Mouse (Mus musculus): Measurements from ENCODE around the gene Herc6. TPM values are rescaled to one million over a fixed set of nuclear protein-coding genes. Genes with fewer than 3 reads are reported as not detected.

The Herc6 gene
- total RNA-seq, 2 experiments from 2014 or later, result 0.55 to 0.73 TPM

DNA sequence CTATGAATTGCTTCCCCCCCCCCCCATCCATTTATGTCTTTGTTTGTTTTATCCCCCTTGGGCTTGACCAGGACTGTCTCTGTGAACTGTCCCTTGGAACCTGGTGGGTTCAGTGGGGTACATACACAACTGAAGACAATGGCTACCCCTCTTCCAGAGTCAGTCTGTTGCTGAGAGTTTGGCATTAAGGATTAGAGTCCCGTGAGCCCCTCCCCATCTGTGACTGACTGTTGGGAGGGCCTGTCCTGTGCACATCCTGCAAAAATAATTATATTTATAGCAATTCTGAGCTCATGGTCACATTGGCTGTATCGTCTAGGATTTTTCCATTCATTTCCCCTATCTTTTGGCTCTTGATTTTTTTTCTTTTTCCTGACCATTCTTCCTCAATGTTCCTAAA, 122.9 kb downstream of the Herc6 start:
- DNase-seq, result no peak
- intact Hi-C loops (cut with DNase I; ENCODE audit: low total_unique reads), result no loop called here

DNA sequence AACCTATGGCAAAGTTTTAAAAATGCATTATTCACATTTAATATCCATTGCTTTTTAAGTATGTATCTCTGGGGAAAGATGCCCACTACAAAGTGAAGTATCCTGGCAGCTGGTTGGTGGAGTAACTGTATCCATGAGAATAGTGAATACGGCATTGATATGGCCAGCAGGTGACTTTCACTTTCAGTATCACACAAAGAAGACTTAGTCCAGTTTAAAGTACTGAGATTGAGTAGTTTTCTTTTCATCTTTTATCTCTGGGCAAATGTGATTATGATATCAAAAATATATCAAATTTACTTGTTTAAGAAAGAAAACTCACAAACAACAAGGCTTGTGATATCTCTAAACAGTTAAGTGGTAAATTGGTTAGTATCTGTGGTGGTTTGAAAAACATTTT, 125.9 kb downstream of the Herc6 start:
- no peak for DNase-seq

DNA sequence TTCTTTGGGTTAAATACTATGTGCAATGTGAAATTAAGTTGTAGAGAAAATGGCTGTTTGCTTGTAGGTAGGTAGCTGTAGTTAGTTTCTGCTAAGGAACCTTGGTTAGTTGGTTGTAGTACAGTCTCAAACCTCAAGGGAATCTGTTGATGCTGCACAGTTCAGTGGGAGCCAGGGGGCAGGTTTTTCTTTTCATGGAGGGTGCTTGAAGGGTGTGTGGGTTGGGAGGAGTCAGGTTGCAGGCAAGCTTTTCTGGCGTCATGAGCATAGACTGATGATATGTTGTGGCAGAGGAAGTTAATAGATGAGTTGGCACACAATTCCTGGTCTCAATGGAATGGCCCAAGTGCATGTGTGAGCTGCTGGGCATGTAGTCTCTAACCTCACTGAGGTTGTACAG, 130.9 kb downstream of the Herc6 start:
- intact Hi-C loops (cut with DNase I; ENCODE audit: low total_unique reads), result no loop called here
- DNase-seq, result no peak

More for the DNA sequence above, 125.9 kb downstream of the Herc6 start:
- intact Hi-C loops (cut with DNase I; ENCODE audit: low total_unique reads), result no loop called here

Other genes starting within 250 kb of the Herc6 start
- gene Vmn1r17, start 217.3 kb upstream of the Herc6 start, total RNA-seq (2021), result not detected
- not detected for gene Vmn1r18, start 185.2 kb upstream of the Herc6 start, total RNA-seq (2021)
- gene Vmn1r19, start 177.2 kb upstream of the Herc6 start, total RNA-seq (2021), result not detected
- gene Vmn1r20, start 152.1 kb upstream of the Herc6 start, total RNA-seq (2021), result not detected
- 10 to 100 TPM in 1 of 2 experiments, 1 to 10 TPM in 1; 8.9 to 12.1 TPM for gene Ppm1k, start 45.5 kb upstream of the Herc6 start, total RNA-seq (2021)
- gene Pyurf, start 111.1 kb downstream of the Herc6 start, total RNA-seq (2021), result 10 to 100 TPM; 14.2 to 14.4 TPM
- 10 to 100 TPM; 10.8 to 11.9 TPM for gene Lancl2, start 121.5 kb downstream of the Herc6 start, total RNA-seq (2021)
- gene Vopp1, start 244.2 kb downstream of the Herc6 start, total RNA-seq (2021), result 1 to 10 TPM; 5.2 to 7.2 TPM